Mouse (Mus musculus) embryonic fibroblast, embryonic 13.5 days (primary cell): ENCODE measurements around the gene Lgals4. TPM values are rescaled to one million over a fixed set of nuclear protein-coding genes. Genes with fewer than 3 reads are reported as not detected.

Experiments used
- H3K27ac ChIP-seq: 2 replicates; pipeline ENCODE4 v1.5.1; 2012; ENCODE audit warnings: low read length, control low read depth, inconsistent platforms; ENCODE audit not compliant: insufficient read depth
- H3K4me1 ChIP-seq: 2 replicates; pipeline ENCODE4 v1.6.1; 2011; ENCODE audit warnings: low read length; ENCODE audit not compliant: control insufficient read depth, insufficient read depth
- H3K4me3 ChIP-seq: 2 replicates; pipeline ENCODE4 v1.5.1; 2011; ENCODE audit warnings: mild to moderate bottlenecking, control low read depth, low read length; ENCODE audit not compliant: insufficient read depth
- CTCF ChIP-seq: IDR thresholded peaks from 2 replicates; pipeline ENCODE4 v1.5.1; 2011; ENCODE audit warnings: mild to moderate bottlenecking, control low read depth, low read length, moderate library complexity, borderline replicate concordance; ENCODE audit not compliant: insufficient read depth
- POLR2A ChIP-seq: IDR thresholded peaks from 2 replicates; pipeline ENCODE4 v1.6.1; 2011; ENCODE audit warnings: low read depth, mild to moderate bottlenecking, control low read depth, low read length, moderate library complexity
- polyA plus RNA-seq: library from polyadenylated mRNA; stranded (reverse); fragments of >200 nt; gene quantifications from 2 replicates; pipeline ENCODE4 v1.2.4, GENCODE M21; 2011; ENCODE audit warnings: low read depth; ENCODE audit not compliant: missing spikeins, insufficient read length

Gene Lgals4
- polyA plus RNA-seq, 1 experiment: 6.5 TPM

- H3K27ac ChIP-seq: no peak overlapping the region
Measured at GRCm38 (mm10) chr7:28886486-28886885, 52.8 kb downstream of the Lgals4 start.

GRCm38 (mm10) chr7:28888701-28889161 is 55.1 kb downstream of the Lgals4 start:
- no peak overlapping the region for H3K27ac ChIP-seq
- no peak for TF ChIP-seq POLR2A
- no peak for TF ChIP-seq CTCF
- H3K4me1 ChIP-seq: no peaks in the 10 kb centered on the region
- no peak overlapping the region for H3K4me3 ChIP-seq

More at GRCm38 (mm10) chr7:28886486-28886885, 52.8 kb downstream of the Lgals4 start:
- TF ChIP-seq POLR2A: no peak
- TF ChIP-seq CTCF: no peak
- no peaks in the 10 kb centered on the region for H3K4me1 ChIP-seq
- H3K4me3 ChIP-seq: no peak overlapping the region

Other genes starting within 250 kb of the Lgals4 start
- 65.7 and 69.3 TPM in 2 replicates for gene Samd4b, start 235.7 kb upstream of the Lgals4 start, polyA plus RNA-seq
- gene Pak4, start 235.7 kb upstream of the Lgals4 start, polyA plus RNA-seq: 8.0 and 10.5 TPM in 2 replicates
- 1.8 TPM in 1 of 2 replicates, not detected in the other for gene Acp7, start 202.5 kb upstream of the Lgals4 start, polyA plus RNA-seq
- gene Fbxo27, start 141.0 kb upstream of the Lgals4 start, polyA plus RNA-seq: 3.8 and 5.1 TPM in 2 replicates
- 16.3 and 18.4 TPM in 2 replicates for gene Fbxo17, start 117.0 kb upstream of the Lgals4 start, polyA plus RNA-seq
- 30.9 and 50.8 TPM in 2 replicates for gene Mrps12, start 92.0 kb upstream of the Lgals4 start, polyA plus RNA-seq
- 5.2 and 7.1 TPM in 2 replicates for gene Sars2, start 91.9 kb upstream of the Lgals4 start, polyA plus RNA-seq
- gene Ccer2, start 77.7 kb upstream of the Lgals4 start, polyA plus RNA-seq: not detected in 2 replicates
- 60.1 and 64.1 TPM in 2 replicates for gene Sirt2, start 67.1 kb upstream of the Lgals4 start, polyA plus RNA-seq
- gene Nfkbib, start 66.3 kb upstream of the Lgals4 start, polyA plus RNA-seq: 13.8 and 15.0 TPM in 2 replicates
- 0.77 TPM in 1 of 2 replicates, not detected in the other for gene Rinl, start 44.9 kb upstream of the Lgals4 start, polyA plus RNA-seq
- gene Hnrnpl, start 25.3 kb upstream of the Lgals4 start, polyA plus RNA-seq: 442 and 496 TPM in 2 replicates
- gene Ech1, start 8.6 kb upstream of the Lgals4 start, polyA plus RNA-seq: 80.4 and 81.2 TPM in 2 replicates
- gene Lgals7, start 30.0 kb downstream of the Lgals4 start, polyA plus RNA-seq: 1.5 and 4.3 TPM in 2 replicates
- 0.23 TPM in 1 of 2 replicates, not detected in the other for gene Capn12, start 47.6 kb downstream of the Lgals4 start, polyA plus RNA-seq
- 446 and 575 TPM in 2 replicates for gene Actn4, start 128.5 kb downstream of the Lgals4 start, polyA plus RNA-seq
- 328 and 347 TPM in 2 replicates for gene Eif3k, start 148.0 kb downstream of the Lgals4 start, polyA plus RNA-seq
- gene Map4k1, start 148.2 kb downstream of the Lgals4 start, polyA plus RNA-seq: 2.0 and 2.2 TPM in 2 replicates